Mouse (Mus musculus): ENCODE results near the gene Fam19a5.

The Fam19a5 gene

DNA sequence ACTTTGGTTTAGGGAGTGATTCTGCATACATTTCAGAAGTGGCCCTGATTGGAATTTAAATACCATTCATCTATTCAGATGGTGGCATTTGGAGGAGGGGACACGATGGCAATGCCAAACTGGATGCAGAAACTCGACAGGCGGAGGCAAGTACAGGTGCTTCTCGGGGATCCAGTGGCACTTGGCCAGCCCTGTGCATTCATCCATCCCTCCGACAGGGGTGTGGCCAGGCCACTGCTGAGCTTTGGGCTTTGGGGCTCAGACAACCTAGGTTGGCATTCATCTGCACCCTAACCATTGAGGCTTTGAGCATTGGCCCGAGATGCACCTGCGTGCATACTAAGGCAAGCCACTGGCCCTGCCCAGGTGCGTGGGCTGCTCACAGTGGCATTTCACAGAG lies 52.6 kb downstream of the Fam19a5 start:
- DNase-seq (ENCODE audit: low spot score), result no peak

DNA sequence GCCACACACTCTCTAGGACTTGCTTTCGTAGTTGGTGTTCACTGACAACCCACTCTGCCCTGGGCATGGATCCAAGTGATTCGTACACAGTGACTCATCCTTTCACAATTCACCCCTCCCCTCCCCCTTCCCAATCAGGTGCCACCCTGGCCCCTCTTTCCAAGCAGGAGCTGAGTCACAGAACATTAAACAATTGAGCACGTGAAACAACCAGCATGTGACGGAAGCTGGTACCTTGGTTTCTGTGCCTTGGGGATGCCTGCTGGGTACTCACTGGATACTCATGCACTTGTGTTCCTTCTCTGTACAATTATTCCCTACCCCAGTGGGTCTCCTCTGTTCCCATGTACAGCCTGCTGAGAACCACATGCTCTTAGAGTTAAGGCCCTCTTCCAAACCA lies 53.0 kb downstream of the Fam19a5 start:
- no peak for DNase-seq (ENCODE audit: low spot score)

DNA sequence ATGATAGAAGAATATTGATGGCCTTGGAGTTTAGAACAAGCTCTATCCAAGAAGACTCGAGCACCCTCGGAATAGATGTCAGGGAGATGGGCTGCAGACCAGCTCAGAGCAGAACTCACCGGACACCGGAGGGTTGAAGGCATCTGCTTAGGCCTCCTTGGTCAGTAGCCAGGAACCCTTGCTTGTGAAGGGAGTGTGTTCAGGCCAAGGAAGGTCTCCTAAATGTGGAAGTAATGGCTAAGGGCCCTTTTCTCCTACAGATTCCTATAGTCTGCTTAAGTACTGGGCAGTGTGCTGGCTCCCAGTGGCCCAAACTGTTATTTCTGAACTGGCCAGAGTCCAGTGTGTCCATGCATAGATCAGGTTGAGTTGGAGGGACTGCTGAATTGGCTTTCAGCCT lies 53.7 kb downstream of the Fam19a5 start:
- no peak for DNase-seq (ENCODE audit: low spot score)

DNA sequence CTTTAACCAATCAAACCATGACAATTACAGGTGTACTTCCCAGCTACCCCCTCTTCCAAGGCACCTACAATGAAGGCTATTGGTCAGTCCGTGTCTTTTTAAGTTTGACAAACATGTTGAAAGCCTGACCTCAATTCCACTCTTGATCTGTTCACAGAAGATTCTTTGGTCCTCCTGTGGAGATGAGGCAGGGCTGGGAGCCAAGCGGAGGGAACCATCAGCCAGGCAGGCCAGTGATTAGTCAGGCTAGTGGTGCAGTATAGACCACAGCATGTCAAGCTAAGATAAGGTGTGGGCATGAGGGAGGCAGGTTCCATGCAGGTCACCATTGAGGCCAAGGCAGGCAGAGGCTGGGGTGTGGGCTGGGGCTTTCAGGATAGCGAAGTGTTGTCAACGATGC lies 54.5 kb downstream of the Fam19a5 start:
- no peak for DNase-seq (ENCODE audit: low spot score)

DNA sequence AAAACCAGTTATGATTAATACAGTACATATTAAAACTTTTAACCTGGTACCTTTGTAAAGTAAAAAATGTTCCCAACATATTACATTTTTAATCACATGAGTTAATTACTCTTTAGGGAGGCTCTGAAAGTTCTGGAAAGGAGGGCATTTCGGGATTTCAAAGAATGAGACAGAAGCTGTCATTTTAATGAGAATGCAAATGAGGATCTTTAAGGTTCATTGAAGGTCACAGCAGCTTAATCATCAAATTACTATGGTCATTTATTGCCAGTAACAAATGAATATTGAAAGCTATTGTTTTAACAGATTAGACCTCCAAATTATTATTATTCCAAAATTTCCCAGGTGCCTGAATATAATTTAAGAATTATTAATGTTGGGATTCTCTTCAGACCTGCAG lies 59.2 kb downstream of the Fam19a5 start:
- no peak for DNase-seq (ENCODE audit: low spot score)

- DNase-seq (ENCODE audit: low spot score), result no peak
Measured at GRCm38 (mm10) chr15:87605504-87606280, 61.6 kb downstream of the Fam19a5 start.

DNA sequence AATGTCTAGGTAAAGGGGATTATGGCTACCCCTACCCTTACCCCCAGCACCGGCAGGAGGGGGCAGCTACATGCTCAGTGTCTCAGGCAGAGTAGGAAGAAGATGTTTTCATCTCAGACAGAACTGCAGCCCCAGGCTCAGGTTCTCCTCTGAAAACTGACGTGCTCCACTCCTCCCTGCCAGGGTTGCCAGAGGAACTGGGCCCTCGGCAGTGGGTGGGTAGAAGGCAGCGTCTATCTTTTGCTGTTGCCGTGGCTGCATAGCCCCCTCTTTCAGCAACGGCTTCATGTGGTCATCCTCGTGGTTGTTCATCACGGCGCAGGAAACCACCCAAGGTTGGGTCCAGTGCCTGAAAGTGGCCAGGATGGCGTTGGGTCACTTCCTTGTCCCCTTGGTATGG lies 62.6 kb downstream of the Fam19a5 start:
- no peak for DNase-seq (ENCODE audit: low spot score)

DNA sequence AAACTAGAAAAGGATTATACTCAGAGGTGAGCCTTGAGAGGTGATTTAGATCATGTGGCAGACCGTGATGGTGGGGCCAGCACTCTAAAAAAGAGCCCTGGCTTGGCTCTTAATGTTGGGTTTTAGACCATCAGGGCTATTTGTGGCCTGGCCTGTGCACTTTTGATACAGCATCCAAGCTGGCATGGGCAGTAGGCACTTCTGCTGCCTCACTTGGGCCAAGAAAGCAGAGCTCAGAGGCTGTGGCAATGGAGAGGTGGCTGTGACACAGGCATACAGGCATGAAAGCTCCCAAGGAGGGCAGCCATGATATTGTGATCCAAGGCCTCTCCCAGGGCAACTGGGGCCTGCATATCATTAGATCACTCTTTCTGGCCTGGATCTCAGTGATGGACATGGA lies 65.1 kb downstream of the Fam19a5 start:
- DNase-seq (ENCODE audit: low spot score), result no peak

- DNase-seq (ENCODE audit: low spot score), result no peak
Measured at GRCm38 (mm10) chr15:87623966-87624609, 80.0 kb downstream of the Fam19a5 start.

- DNase-seq (ENCODE audit: low spot score), result no peak
Measured at GRCm38 (mm10) chr15:87624610-87625091, 80.6 kb downstream of the Fam19a5 start.

- no peak for DNase-seq (ENCODE audit: low spot score)
Measured at GRCm38 (mm10) chr15:87625236-87626023, 81.3 kb downstream of the Fam19a5 start.

- DNase-seq (ENCODE audit: low spot score), result no peak
Measured at GRCm38 (mm10) chr15:87635272-87635671, 91.2 kb downstream of the Fam19a5 start.

GRCm38 (mm10) chr15:87636407-87636806 lies 92.3 kb downstream of the Fam19a5 start:
- DNase-seq (ENCODE audit: low spot score), result no peak

DNA sequence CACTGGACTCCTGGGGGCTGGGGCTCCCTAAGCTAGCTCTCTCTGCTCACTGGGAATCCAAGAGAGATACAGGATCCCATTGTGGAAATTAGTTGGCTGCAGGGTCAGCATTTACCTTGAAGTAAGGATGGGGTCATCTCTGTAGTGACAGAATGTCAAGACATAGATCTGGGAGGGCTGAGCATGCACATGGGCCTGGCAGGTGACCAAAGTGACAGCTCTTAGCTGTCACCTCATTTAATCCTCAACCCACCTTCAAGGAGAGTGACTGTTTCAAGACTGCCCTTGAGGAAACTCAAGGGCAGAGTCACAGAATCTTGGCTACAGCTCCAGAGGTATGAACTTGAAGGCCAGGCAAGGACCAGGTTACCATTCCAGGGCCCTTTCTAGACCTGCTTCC lies 93.1 kb downstream of the Fam19a5 start:
- no peak for DNase-seq (ENCODE audit: low spot score)

GRCm38 (mm10) chr15:87638270-87638669 lies 94.2 kb downstream of the Fam19a5 start:
- no peak for DNase-seq (ENCODE audit: low spot score)

- DNase-seq (ENCODE audit: low spot score), result no peak
Measured at GRCm38 (mm10) chr15:87646313-87647061, 102.4 kb downstream of the Fam19a5 start.

GRCm38 (mm10) chr15:87649651-87650050 lies 105.6 kb downstream of the Fam19a5 start:
- DNase-seq (ENCODE audit: low spot score), result no peak

DNA sequence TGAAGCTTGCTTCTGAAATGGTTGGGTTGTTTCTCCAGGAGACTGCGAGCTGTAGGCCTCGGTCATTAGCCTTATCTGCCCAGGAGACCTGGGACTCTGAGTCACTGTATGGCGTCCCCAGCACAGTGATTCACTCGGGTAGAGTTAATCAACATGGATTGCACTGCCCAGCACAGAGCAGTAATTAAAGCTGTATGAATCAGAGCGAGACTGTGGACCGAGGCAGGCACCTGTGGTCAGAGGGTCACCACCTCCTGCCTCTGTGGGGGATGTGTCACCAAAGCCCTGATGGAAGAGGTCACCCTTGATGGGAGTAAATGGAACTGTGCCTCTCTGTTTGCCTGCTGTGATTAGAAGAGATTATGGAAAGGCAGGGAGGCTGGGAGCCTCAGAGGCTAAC lies 110.5 kb downstream of the Fam19a5 start:
- DNase-seq (ENCODE audit: low spot score), result no peak

DNA sequence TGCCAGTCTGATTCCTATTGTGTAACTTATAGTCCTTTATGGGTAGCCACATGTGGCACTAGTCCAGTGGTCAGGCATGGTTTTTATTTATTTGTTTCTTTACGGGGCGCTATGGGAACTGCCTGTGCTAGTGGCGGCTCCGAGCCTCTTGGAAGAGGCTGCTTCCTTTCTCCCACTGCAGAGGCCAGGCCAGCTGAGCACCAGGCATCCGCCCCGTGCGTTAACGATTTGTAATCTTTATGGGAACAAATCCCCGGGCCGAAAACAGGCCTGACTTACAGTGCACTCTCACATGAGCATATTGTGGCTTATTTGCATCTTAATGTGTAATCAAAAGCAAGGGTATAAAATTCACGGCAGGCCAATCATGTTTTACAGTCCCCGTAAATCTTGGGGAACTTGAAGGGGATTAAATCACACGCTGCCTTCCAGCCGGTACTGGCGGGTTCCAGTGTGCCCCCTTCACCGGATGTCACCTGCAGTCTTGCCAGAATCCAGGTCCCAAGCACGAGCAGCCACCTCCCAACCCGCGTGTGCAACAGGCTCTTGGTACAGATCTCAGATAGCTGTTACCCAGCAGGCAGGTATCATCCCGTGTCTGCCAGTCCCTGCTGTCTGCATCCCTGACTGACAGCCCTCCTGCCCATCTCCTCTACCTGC lies 112.5 kb downstream of the Fam19a5 start:
- DNase-seq (ENCODE audit: low spot score), result no peak

DNA sequence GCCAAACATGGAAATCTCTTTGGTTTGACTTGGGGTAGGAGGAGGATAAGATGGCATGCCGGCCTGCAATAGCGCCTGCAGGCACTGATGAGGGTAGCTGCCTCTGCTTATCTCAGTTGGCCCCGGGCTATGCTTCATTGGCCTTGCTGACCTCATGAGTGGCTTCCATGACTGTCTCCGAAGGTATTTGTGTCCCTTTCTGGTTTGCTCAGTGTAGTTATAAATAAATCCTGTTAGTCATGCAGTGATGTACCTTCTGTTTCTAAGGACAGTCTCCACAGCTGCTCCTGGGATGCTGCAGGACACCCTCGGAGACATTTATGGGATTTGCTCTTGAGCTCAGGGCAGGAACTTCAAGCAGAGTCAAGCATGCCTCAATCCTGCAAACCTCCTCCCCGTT lies 115.6 kb downstream of the Fam19a5 start:
- DNase-seq (ENCODE audit: low spot score), result no peak

GRCm38 (mm10) chr15:87661954-87662353 lies 117.9 kb downstream of the Fam19a5 start:
- no peak for DNase-seq (ENCODE audit: low spot score)

Measured in T-cell, adult 2 months (primary cell).